Mouse (Mus musculus) embryo, embryonic 9.5 days (tissue): Measurements from ENCODE around the gene Fuz.
A peak's percentile ranks its signal among the peaks of the same experiment; 100 is the strongest.

Experiments used
- DNase-seq: peaks from one replicate; pipeline ENCODE4 v3.0.0-alpha.2; 2017; ENCODE audit errors: extremely low spot score

The Fuz gene

GRCm38 (mm10) chr7:44895593-44896434 is at the start of gene Fuz:
Fuz (plus strand) TSS chr7:44896079.
- DNase-seq = peak; percentile 91

GRCm38 (mm10) chr7:44846804-44847203 is 49.1 kb upstream of the Fuz start:
- no peak for DNase-seq

DNA sequence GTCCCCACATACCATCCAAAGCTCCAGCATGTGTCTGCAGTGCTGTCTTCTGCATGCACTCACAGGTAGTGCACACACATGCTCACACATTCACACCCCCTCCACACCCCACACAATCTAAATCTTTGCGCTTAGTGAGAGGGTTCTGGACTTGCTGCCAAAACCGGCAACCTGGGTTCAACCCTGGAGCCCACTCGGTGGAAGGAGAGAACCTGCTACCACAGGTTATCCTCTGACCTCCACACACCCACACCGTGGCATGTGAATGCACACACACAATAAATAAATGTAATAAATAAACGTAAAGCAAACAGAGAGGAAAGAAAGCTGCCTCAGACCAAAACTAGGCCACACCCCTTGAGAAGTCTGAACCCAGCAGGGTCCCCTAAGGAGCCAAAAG is 48.1 kb upstream of the Fuz start:
- DNase-seq = no peak

DNA sequence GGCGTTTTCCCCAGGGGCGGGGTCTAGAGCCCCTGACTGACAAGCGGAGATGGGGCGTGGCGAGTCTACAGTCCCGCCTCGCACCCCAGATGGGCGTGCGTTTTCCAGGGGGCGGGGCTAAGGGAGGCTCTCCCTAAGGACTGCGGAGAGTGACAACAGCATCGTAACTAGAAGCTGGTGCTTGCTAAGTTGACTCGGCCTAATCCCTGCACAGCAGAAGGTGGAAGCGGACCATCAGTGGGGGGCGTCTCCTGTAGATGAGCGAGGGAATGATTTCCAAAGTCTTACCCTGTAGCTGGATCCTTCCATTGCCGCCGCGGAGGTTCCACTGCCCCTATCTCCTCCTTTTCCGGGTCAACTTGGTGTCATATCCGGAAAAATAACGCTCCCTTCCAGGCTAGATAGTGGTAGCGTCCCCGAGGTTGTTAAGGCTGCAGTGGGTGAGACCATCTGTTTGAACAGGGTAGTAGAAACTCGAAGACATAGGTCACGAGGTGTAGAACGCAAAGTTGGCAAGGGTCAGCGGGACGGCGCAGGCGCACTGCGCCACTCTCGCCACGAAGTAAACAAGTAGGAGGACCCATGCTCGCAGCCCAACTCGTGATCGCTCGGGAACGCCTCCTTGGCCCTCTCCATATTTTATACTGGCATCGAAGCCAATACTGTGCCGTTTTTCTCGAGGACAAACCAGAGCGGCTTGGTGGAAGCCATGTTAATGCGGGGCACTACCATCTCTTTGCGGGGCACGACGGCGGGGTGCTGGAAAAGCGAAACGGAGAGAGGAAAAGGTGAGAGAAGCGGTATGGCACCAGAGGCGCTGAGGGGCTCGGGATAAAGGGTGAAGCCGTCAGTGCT is 47.1 kb upstream of the Fuz start, which contains the start of the genes Akt1s1 and Tbc1d17:
Gene Akt1s1, plus strand, starts transcription at position 431 of the 855 bp plus-strand sequence.
Gene Tbc1d17, minus strand, starts transcription at position 519 of the 855 bp plus-strand sequence.
- DNase-seq = peak; percentile 97

GRCm38 (mm10) chr7:44849416-44850111 is 46.3 kb upstream of the Fuz start:
- DNase-seq = peak; percentile 92

GRCm38 (mm10) chr7:44850146-44850545 is 45.7 kb upstream of the Fuz start:
- peak; percentile 87 for DNase-seq

DNA sequence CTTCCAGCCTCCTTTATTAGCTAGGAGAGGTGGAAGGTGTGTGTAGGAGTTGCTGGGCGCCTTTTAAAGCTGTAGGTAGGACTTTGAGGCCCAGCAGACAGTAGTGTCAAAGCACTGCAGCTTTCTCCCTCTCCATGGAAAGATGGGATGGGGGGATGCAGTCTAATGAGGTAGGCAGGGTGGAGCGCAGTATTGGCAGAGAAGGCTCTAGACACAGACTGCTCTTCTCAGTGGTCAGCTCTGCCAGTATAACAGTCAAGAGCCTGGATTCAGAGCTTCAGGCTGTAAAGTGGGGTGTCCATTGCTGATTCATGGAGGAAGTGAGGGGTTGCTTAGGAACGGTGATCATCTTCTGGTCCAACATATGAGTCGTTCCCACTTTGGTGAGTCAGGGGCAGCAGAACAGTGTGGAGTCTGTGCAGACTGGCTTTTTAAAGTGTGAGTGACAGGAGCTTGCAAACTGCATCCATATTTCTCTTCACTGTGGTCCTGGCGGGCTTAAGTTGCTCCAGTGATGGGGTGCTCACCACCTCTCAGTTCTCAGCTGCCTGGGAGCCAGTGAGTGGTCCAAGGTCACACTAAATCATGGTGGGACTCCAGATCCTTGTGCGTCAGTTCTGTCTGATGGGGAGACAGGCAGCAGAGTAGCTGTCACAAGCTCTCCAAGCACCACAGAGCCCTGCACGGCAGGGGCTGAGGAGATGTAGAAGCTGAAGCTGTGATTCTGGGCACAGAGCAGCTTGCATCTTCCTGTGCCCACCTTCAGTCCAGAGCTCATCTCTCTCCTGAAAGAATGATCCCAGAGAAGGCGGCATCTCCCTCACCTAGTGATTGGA is 44.9 kb upstream of the Fuz start:
- no peak for DNase-seq

DNA sequence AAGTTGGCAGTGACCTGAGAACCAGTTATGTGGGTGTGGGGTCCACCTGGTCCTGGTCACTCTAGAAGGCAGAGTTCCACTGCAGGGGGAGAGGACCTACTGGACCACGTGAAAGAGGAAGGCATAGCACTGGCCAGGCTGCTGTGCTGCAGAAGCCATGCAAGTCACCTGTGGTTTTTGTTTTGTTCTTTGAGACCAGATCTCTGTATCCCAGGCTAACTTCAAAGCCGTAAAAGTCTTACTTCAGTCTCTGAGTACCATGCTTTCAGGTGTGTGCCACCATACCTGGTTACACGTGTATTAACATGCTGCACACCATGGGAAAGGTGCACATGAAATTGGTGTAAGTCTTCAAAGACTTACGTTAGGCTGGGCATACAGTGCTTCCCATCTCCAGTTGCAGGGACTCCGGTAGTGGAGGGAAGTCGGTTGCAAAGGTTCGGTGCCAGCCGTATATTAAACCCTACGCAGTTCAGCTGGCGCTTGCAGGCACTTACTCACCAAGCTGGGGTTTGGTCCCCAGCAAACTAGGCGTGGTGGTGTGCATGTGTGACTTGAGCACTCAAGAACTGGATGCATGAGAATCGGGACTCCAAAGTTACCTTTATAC is 44.1 kb upstream of the Fuz start:
- DNase-seq = no peak

GRCm38 (mm10) chr7:44852259-44853027 is 43.4 kb upstream of the Fuz start:
- DNase-seq = no peak

DNA sequence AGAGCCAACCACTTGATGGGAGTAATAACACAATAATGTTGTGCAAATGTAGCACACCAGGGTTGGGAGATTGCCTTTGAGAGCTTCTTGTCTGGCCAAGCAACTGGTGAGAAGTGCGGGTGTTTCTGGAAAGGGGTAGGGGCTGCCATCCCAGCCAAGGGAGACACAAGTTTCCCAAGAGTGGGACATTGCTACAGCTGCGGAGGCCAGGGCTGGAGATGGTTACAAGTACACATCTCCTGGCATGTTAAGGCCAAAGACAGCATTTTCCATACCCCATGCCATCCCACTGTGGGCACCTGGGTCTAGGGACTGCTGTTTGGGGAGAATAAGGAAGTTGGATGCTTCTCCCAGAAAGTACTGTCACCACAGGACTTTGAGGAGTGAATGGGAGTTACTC is 42.8 kb upstream of the Fuz start:
- no peak for DNase-seq

- no peak for DNase-seq
Measured at GRCm38 (mm10) chr7:44853596-44854355, 42.1 kb upstream of the Fuz start.

DNA sequence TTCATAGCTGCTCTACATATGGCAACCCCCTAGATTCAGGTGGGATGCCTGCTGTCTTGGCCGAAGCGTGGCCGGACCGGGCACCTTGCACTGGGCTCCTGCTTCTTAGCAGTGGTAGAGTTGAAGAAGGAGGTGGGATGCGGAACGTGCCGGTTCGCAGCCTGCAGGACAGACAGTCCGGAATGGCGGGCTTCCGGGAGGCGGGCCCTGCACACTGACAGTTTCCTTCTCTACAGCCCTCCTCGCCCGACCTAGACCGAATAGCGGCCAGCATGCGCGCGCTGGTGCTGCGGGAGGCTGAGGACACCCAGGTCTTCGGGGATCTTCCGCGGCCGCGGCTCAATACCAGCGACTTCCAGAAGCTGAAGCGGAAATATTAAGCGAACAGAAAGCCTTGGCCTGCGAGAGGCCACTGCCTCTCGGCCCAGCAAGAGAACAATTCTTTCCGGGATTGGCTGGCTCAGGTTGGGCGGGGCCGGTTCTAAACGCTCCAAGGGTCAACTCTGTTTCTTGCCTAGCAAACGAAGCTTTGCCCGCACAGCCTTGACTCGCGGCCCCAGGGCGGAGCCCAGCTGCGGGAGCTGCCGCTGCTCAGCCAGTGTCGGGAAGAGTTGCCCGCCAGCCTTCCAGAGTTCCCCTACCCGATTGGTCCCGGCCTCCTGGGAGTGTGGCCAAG is 41.4 kb upstream of the Fuz start:
- DNase-seq = peak; percentile 82

DNA sequence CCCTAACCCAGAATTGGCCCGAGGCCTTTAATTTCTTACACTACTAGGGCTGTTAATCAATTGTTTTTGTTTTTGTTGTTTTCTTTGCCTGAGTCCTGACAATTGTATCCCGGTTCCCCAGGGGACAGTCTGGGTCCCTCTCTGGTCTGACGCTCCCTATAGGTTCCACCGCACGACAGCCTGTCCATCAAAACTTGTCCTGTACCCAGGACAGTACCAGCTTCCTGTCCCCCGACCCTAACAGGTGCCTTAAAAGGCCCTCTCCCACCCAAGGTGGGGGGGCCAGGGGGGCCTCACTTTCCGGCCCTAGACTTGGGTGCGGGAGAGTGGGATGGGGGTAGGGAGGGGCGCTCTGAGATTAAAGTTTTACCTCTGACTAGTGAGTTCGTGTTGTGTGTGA is 40.8 kb upstream of the Fuz start:
- no peak for DNase-seq

DNA sequence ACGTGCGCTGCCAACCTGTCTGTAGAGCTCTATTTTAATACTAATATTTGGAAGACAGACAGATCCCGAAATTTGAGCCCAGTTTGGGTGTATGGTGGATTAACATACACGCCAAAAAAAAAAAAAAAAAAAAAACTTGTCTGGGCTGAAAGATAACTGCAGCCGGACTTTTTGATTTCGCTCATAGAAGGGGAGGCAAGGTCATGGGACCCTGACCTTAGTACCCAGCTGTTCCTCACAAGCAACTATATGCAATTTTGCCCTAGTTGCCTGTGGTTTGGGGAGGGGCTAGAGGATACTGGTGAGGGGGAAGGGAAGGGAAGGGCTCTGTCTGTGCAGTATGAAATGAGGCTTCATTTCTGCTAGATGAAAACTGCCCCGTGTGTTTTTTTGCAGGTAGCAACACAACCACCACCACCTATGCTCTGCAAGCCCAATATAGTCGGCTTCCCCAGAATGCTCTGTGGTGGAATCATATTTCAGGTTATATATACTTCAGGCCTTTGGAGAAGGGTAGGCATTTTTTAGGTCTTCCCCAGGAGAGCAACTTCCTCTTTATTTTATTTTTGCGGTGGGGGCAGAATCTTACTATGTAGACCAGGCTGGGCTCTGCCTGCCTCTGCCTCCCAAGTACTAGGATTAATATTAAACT is 39.5 kb upstream of the Fuz start:
- DNase-seq = no peak

DNA sequence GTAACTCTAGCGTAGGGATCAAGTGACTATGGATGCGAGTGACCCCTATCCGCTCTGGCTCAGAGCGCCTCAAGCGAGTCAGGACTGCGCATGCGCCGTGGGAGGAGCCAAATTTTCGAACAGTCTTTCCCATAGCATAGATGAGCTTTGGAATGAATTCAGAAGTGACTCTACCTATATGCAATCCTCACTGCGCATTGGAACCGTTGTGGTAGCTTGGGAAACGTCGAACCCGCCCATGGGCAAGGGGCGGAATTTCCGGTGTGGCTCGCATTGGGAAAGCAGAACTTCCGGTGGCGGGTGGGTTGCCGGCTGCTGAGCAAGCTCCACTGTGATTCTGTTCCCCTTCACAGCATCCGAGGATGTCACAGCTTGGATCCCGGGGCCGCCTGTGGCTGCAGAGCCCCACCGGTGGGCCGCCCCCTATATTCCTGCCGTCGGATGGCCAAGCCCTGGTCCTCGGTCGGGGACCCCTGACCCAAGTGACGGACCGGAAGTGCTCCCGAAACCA is 38.8 kb upstream of the Fuz start, which contains the start of gene Pnkp:
Gene Pnkp, plus strand, starts transcription at position 98 of the 511 bp plus-strand sequence.
- peak; percentile 90 for DNase-seq

GRCm38 (mm10) chr7:44857905-44858304 is 38.0 kb upstream of the Fuz start:
- peak; percentile 45 for DNase-seq

- no peak for DNase-seq
Measured at GRCm38 (mm10) chr7:44859896-44860295, 36.0 kb upstream of the Fuz start.
